Mouse (Mus musculus) liver, adult 2 months (tissue): ENCODE measurements around the gene Chd9. TPM values are rescaled to one million over a fixed set of nuclear protein-coding genes. Genes with fewer than 3 reads are reported as not detected.

ENCODE experiments used
- DNase-seq: peaks from one replicate; pipeline ENCODE4 v3.0.0-alpha.2; 2011; ENCODE audit warnings: low read depth, low spot score; ENCODE audit errors: extremely low read depth
- H3K27ac ChIP-seq: fragments of 200-500 bp; replicated peaks from 2 replicates; pipeline ENCODE4 v1.5.1; 2012; ENCODE audit warnings: low read depth, mild to moderate bottlenecking, control low read depth, inconsistent platforms, low read length; ENCODE audit not compliant: insufficient read depth
- H3K27me3 ChIP-seq: fragments of 200-500 bp; 2 replicates; pipeline ENCODE4 v1.6.1; 2012; ENCODE audit warnings: mild to moderate bottlenecking, moderate library complexity, low read length, inconsistent platforms; ENCODE audit not compliant: control insufficient read depth, insufficient read depth
- H3K36me3 ChIP-seq: fragments of 200-500 bp; 2 replicates; pipeline ENCODE4 v1.6.1; 2012; ENCODE audit warnings: low read length, inconsistent platforms; ENCODE audit not compliant: control insufficient read depth, insufficient read depth
- H3K4me1 ChIP-seq: fragments of 200-500 bp; 2 replicates; pipeline ENCODE4 v1.6.1; 2011; ENCODE audit warnings: low read length; ENCODE audit not compliant: control insufficient read depth, insufficient read depth
- H3K4me3 ChIP-seq: fragments of 200-500 bp; 2 replicates; pipeline ENCODE4 v1.5.1; 2011; ENCODE audit warnings: low read depth, mild to moderate bottlenecking, control low read depth, low read length, moderate library complexity; ENCODE audit not compliant: insufficient read depth
- H3K79me2 ChIP-seq: fragments of 200-500 bp; 2 replicates; pipeline ENCODE4 v1.6.1; 2012; ENCODE audit warnings: inconsistent platforms, mild to moderate bottlenecking, low read length, moderate library complexity; ENCODE audit not compliant: control insufficient read depth, insufficient read depth
- H3K9ac ChIP-seq: fragments of 200-500 bp; 2 replicates; pipeline ENCODE4 v1.6.1; 2012; ENCODE audit warnings: low read depth, mild to moderate bottlenecking, control low read depth, inconsistent platforms, low read length
- CTCF ChIP-seq: fragments of 200-500 bp; IDR thresholded peaks from 2 replicates; pipeline ENCODE4 v1.5.1; 2011; ENCODE audit warnings: low read depth, low read length, control low read depth
- POLR2A ChIP-seq: fragments of 200-500 bp; IDR thresholded peaks from 2 replicates; pipeline ENCODE4 v1.6.1; 2011; ENCODE audit warnings: low read length, control low read depth; ENCODE audit not compliant: insufficient read depth; ENCODE audit errors: extremely low read depth
- WGBS: fragments of 180-500 bp; shearing (Covaris S2); methylation state at CpG from one replicate; pipeline ENCODE4 v1.1.7; 2018; 5-methylcytosine and 5-hydroxymethylcytosine counted together
- polyA plus RNA-seq: library from polyadenylated mRNA; depleted of rRNA; stranded (reverse); fragments of >200 nt; gene quantifications from 2 replicates; pipeline ENCODE4 v1.2.3, GENCODE M21; 2012
- total RNA-seq: library from RNA; depleted of rRNA; stranded (reverse); fragments of >200 nt; gene quantifications from 2 replicates; pipeline ENCODE4 v1.2.3, GENCODE M21; 2014

Chd9 gene
- total and polyA plus RNA-seq, 2 experiments: 63.2 to 88.2 TPM

- Histone ChIP-seq H3K36me3 (peaks cover 61% of the 10 kb centered on the region), H3K27me3 (no peaks in the 10 kb centered on the region), H3K27ac (no peak overlapping the region), H3K9ac (no peak overlapping the region), H3K4me3 (no peak overlapping the region), H3K4me1 (no peaks in the 10 kb centered on the region), H3K79me2 (no peaks in the 10 kb centered on the region)
- DNase-seq: no peak
- no peak for TF ChIP-seq CTCF
- no peak for TF ChIP-seq POLR2A
- WGBS: 94% methylated on average over 6 of the region's 6 CpGs
Observed at GRCm38 (mm10) chr8:91034417-91034816, 206.3 kb downstream of the Chd9 start.

DNA sequence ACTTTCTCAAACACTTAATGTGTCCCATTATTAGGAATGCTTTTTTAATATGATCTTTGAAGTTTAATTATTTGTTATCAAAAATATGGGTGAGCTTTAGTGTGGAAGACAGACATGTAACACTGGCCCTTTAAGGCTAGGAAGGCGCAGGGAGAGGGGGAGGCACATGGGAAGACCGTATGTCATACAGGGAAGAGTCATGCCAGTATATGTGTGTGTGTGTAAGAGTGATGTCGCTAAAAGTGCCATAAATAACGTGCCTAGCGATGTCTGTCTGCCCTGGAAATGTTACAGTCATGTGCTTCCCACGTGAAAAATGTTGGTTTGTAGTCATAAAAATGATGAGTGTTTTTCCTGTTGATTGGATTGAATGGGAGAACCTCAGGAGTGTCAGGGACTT is 208.8 kb downstream of the Chd9 start:
- TF ChIP-seq POLR2A (no peak), CTCF (no peak)
- H3K9ac ChIP-seq: no peak overlapping the region
- H3K79me2 ChIP-seq: no peaks in the 10 kb centered on the region
- 79% methylated on average over 6 of the region's 6 CpGs for WGBS
- H3K27ac ChIP-seq: no peak overlapping the region
- no peak overlapping the region for H3K4me3 ChIP-seq
- no peaks in the 10 kb centered on the region for H3K4me1 ChIP-seq
- no peaks in the 10 kb centered on the region for H3K27me3 ChIP-seq
- H3K36me3 ChIP-seq: peaks cover 64% of the 10 kb centered on the region
- DNase-seq: no peak

GRCm38 (mm10) chr8:91038637-91039036 is 210.5 kb downstream of the Chd9 start:
- no peak overlapping the region for H3K9ac ChIP-seq
- H3K79me2 ChIP-seq: no peaks in the 10 kb centered on the region
- H3K4me3 ChIP-seq: no peak overlapping the region
- H3K4me1 ChIP-seq: no peaks in the 10 kb centered on the region
- peaks cover 60% of the 10 kb centered on the region for H3K36me3 ChIP-seq
- TF ChIP-seq POLR2A (no peak), CTCF (no peak)
- no peak for DNase-seq
- no peaks in the 10 kb centered on the region for H3K27me3 ChIP-seq
- no peak overlapping the region for H3K27ac ChIP-seq
- 93% methylated on average over 1 of the region's 1 CpGs for WGBS

- no peaks in the 10 kb centered on the region for H3K4me1 ChIP-seq
- H3K36me3 ChIP-seq: peaks cover 51% of the 10 kb centered on the region
- TF ChIP-seq CTCF (no peak), POLR2A (no peak)
- no peaks in the 10 kb centered on the region for H3K27me3 ChIP-seq
- no peak for DNase-seq
- no peak overlapping the region for H3K9ac ChIP-seq
- H3K27ac ChIP-seq: no peak overlapping the region
- 53% methylated on average over 4 of the region's 4 CpGs for WGBS
- no peaks in the 10 kb centered on the region for H3K79me2 ChIP-seq
- no peak overlapping the region for H3K4me3 ChIP-seq
Observed at GRCm38 (mm10) chr8:91046370-91046769, 218.2 kb downstream of the Chd9 start.

- DNase-seq: peak; percentile 21
- H3K27me3 ChIP-seq: no peaks in the 10 kb centered on the region
- no peaks in the 10 kb centered on the region for H3K79me2 ChIP-seq
- no peak overlapping the region for H3K9ac ChIP-seq
- no peak overlapping the region for H3K4me3 ChIP-seq
- no peak overlapping the region for H3K27ac ChIP-seq
- WGBS: 59% methylated on average over 8 of the region's 8 CpGs
- TF ChIP-seq POLR2A: no peak
- no peak for TF ChIP-seq CTCF
- peaks cover 48% of the 10 kb centered on the region for H3K36me3 ChIP-seq
- no peaks in the 10 kb centered on the region for H3K4me1 ChIP-seq
Observed at GRCm38 (mm10) chr8:91051037-91051436, 222.9 kb downstream of the Chd9 start.

GRCm38 (mm10) chr8:91054418-91054817 is 226.3 kb downstream of the Chd9 start:
- H3K4me3 ChIP-seq: no peak overlapping the region
- no peak overlapping the region for H3K27ac ChIP-seq
- no peak overlapping the region for H3K9ac ChIP-seq
- TF ChIP-seq POLR2A (no peak), CTCF (no peak)
- WGBS: 95% methylated on average over 4 of the region's 4 CpGs
- no peak for DNase-seq
- H3K27me3 ChIP-seq: no peaks in the 10 kb centered on the region
- peaks cover 36% of the 10 kb centered on the region for H3K36me3 ChIP-seq
- H3K79me2 ChIP-seq: no peaks in the 10 kb centered on the region
- no peaks in the 10 kb centered on the region for H3K4me1 ChIP-seq
